In genomic region chr17:12675646-12676045, GRCm38 (mm10) we compare ENCODE assay signal across 15 mouse cellular contexts. TPM values are rescaled to one million over a fixed set of nuclear protein-coding genes. Genes with fewer than 3 reads are reported as not detected.
DNase-seq lines count a peak whose midpoint lies in the region; ATAC-seq lines count a peak whose summit lies in the region.
"Had no signal": no experiment of that assay in that cellular context is flagged by ENCODE, and none has a peak within 500 bp of the region (broad histone marks: within the 10 kb centered on the region; RNA-seq: fewer than 3 reads in every experiment).

Gene Slc22a1 (minus strand): TSS chr17:12675829.

- H3K27ac ChIP-seq in kidney, embryonic 14.5 days (ENCODE audit: low read depth, low read length), result no peak within 1 kb of the TSS
- H3K27ac ChIP-seq: hindbrain, embryonic 13.5 days had no signal

- H3K36me3 ChIP-seq in kidney, embryonic 14.5 days (ENCODE audit: control insufficient read depth, insufficient read depth, low read length), result no peaks in the 10 kb centered on the region

- ATAC-seq in kidney, embryonic 14.5 days (ENCODE audit: low FRiP score, low TSS enrichment), result no peak
- no peak for ATAC-seq in erythroblast, adult 5-6 weeks (replicated peaks; ENCODE audit: low FRiP score, poor library complexity, severe bottlenecking)

- H3K4me3 ChIP-seq in kidney, embryonic 14.5 days (ENCODE audit: low read length), result no peak within 1 kb of the TSS
- H3K4me3 ChIP-seq: erythroblast, embryonic 14.5 days; hindbrain, embryonic 13.5 days; megakaryocyte, embryonic 14.5 days; myocyte had no signal

- WGBS in kidney, embryonic 14.5 days, result 73% methylated on average over 7 of the region's 7 CpGs

- no peaks in the 10 kb centered on the region for H3K27me3 ChIP-seq in kidney, embryonic 14.5 days (ENCODE audit: control insufficient read depth, insufficient read depth, low read length)
- H3K27me3 ChIP-seq: hindbrain, embryonic 13.5 days had no signal

- no peak within 1 kb of the TSS for H3K9ac ChIP-seq in kidney, embryonic 14.5 days (ENCODE audit: low read depth, low read length)
- H3K9ac ChIP-seq: hindbrain, embryonic 13.5 days had no signal

- H3K9me3 ChIP-seq in kidney, embryonic 14.5 days (ENCODE audit: control insufficient read depth, low read length), result no peaks in the 10 kb centered on the region
- H3K9me3 ChIP-seq: hindbrain, embryonic 13.5 days had no signal

- no peak within 1 kb of the TSS for H3K4me2 ChIP-seq in kidney, embryonic 14.5 days (replicated peaks; ENCODE audit: low read depth, low read length)
- H3K4me2 ChIP-seq: hindbrain, embryonic 13.5 days had no signal

- no peaks in the 10 kb centered on the region for H3K4me1 ChIP-seq in kidney, embryonic 14.5 days (ENCODE audit: control insufficient read depth, insufficient read depth, low read length)
- H3K4me1 ChIP-seq: hindbrain, embryonic 13.5 days; megakaryocyte, embryonic 14.5 days had no signal

- peak; percentile 89 for DNase-seq in kidney, adult 11 months
- peak; percentile 85 to 89 for DNase-seq in kidney, adult 8-10 months
- peak; percentile 82 to 92 for DNase-seq in kidney, postnatal 25 days
- DNase-seq in lung, postnatal 36 days, result peak; percentile 81
- DNase-seq in thymus, postnatal 25 days, result no peak
- DNase-seq: cerebellum, postnatal 36 days; layer of hippocampus, adult 9-11 months; thymus, postnatal 4 days had no signal

RNA-seq across cellular contexts. Expression of gene Slc22a1, which starts in this region (rescaled TPM):
- 0.63 and 1.2 TPM in 2 replicates for polyA plus RNA-seq in kidney, embryonic 14.5 days (2014; fragmentation: Nextera tagmentation; extraction: Ambion mirVana)
- not detected in 2 replicates for total RNA-seq in erythroblast, adult 5-6 weeks (2015; ENCODE audit: low replicate concordance)
- not detected in 2 replicates for total RNA-seq in erythroblast, adult 5-6 weeks (2017; ENCODE audit: low replicate concordance)
- polyA plus RNA-seq: erythroblast, embryonic 14.5 days; hindbrain, embryonic 13.5 days; limb, embryonic 11.5 days; myocyte had no signal
